Mouse (Mus musculus): ENCODE data around the gene Stk24. TPM values are rescaled to one million over a fixed set of nuclear protein-coding genes. Genes with fewer than 3 reads are reported as not detected.

Stk24 gene
- polyA plus RNA-seq (2012; rRNA removed) = 31.1 and 37.2 TPM in 2 replicates

DNA sequence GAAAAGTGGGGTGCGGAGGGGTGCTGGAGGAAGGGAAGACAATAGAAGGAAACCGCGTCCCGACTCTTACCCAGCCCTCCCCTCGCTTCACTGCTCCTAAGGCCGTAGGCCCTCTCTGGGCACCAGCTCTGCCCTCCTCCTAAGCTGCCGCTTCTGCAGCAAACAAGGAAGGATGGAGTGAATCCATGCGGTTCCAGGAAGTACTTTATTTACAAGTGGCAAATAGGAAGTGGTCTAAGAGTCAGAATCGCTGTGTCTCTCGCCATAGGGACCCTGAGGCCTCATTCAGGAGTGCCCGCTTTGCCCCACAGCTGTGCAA, at the start of gene Stk24:
Stk24 (minus strand) TSS at position 185 of the 319 bp plus-strand sequence.
- Histone ChIP-seq H3K4me1 (ENCODE audit: control insufficient read depth, insufficient read depth, low read length) (no peaks in the 10 kb centered on the region), H3K4me3 (replicated peaks; ENCODE audit: insufficient read depth, low read depth, low read length) (peak within 1 kb of the TSS; percentile 61), H3K27ac (ENCODE audit: insufficient read depth, low read length) (peak within 1 kb of the TSS; percentile 82), H3K27me3 (ENCODE audit: control insufficient read depth, insufficient read depth, low read length) (no peaks in the 10 kb centered on the region)
- DNase-seq = no peak
- WGBS = 16% methylated on average over 11 of the region's 11 CpGs
- TF ChIP-seq POLR2A (IDR thresholded peaks at IDR 0.05; ENCODE audit: borderline replicate concordance, insufficient read depth, low read length) (no peak), CTCF (IDR thresholded peaks at IDR 0.05; ENCODE audit: borderline replicate concordance, insufficient read depth, low read depth, low read length) (no peak)

DNA sequence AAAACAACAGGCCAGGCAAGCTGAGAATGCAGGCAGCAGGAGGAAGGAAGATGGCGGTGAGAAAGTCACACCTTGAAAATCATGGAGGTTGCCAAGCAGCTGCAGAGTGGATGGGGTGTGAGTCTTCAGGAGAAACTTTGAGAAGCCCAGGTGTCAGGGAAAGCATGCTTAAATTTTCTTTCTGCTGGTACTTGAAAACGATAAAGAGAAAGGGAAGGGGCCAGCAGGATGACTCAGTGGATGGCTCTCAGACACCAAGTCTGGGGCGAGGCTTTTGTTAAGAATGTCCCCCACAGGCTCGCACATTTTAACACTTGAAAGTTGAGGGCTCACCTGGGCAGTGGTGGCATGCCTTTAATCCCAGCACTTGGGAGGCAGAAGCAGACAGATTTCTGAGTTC, 48.3 kb upstream of the Stk24 start:
- TF ChIP-seq POLR2A (IDR thresholded peaks at IDR 0.05; ENCODE audit: borderline replicate concordance, insufficient read depth, low read length) (no peak), CTCF (IDR thresholded peaks at IDR 0.05; ENCODE audit: borderline replicate concordance, insufficient read depth, low read depth, low read length) (no peak)
- H3K27ac ChIP-seq (ENCODE audit: insufficient read depth, low read length) = no peak overlapping the region
- DNase-seq = no peak
- H3K4me1 ChIP-seq (ENCODE audit: control insufficient read depth, insufficient read depth, low read length) = no peaks in the 10 kb centered on the region
- WGBS = 94% methylated on average over 4 of the region's 4 CpGs
- H3K4me3 ChIP-seq (replicated peaks; ENCODE audit: insufficient read depth, low read depth, low read length) = no peak overlapping the region
- H3K27me3 ChIP-seq (ENCODE audit: control insufficient read depth, insufficient read depth, low read length) = no peaks in the 10 kb centered on the region

GRCm38 (mm10) chr14:121426743-121427142, 46.9 kb upstream of the Stk24 start:
- no peak for TF ChIP-seq CTCF (IDR thresholded peaks at IDR 0.05; ENCODE audit: borderline replicate concordance, insufficient read depth, low read depth, low read length)
- TF ChIP-seq POLR2A (IDR thresholded peaks at IDR 0.05; ENCODE audit: borderline replicate concordance, insufficient read depth, low read length) = no peak
- no peak for DNase-seq
- Histone ChIP-seq H3K4me3 (replicated peaks; ENCODE audit: insufficient read depth, low read depth, low read length) (no peak overlapping the region), H3K4me1 (ENCODE audit: control insufficient read depth, insufficient read depth, low read length) (no peaks in the 10 kb centered on the region), H3K27me3 (ENCODE audit: control insufficient read depth, insufficient read depth, low read length) (no peaks in the 10 kb centered on the region), H3K27ac (ENCODE audit: insufficient read depth, low read length) (no peak overlapping the region)

DNA sequence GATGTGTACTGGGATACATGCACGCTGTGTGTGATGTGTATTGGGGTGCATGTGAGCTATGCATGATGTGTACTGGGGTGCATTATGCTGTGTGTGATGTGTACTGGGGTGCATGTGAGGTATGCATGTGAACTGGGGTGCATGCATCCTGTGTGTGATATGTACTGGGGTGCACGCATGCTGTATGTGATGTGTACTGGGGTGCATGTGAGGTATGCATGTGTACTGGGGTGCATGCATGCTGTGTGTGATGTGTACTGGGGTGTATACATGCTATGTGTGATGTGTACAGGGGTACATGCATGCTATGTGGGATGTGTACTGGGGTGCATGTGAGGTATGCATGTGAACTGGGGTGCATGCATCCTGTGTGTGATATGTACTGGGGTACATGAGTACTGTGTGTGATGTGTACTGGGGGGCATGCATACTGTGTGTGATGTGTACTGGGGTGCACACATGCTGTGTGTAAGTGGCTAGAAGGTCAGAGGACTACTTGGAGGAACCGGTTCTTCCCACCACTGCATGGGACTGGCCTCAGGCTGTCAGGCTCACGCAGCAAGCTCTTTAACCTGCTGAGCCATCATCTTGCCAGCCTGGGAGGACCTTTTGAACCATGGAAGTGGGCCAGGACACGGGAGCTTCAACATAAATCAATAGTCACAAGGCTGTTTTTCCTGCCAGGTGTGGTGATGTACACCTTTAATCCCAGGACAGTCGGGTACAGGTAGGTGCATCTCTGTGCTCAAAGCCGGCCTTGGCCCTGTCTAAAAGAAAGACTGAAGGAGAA, 45.4 kb upstream of the Stk24 start:
- Histone ChIP-seq H3K4me1 (ENCODE audit: control insufficient read depth, insufficient read depth, low read length) (no peaks in the 10 kb centered on the region), H3K4me3 (replicated peaks; ENCODE audit: insufficient read depth, low read depth, low read length) (no peak overlapping the region), H3K27me3 (ENCODE audit: control insufficient read depth, insufficient read depth, low read length) (no peaks in the 10 kb centered on the region), H3K27ac (ENCODE audit: insufficient read depth, low read length) (no peak overlapping the region)
- TF ChIP-seq CTCF (IDR thresholded peaks at IDR 0.05; ENCODE audit: borderline replicate concordance, insufficient read depth, low read depth, low read length) = no peak
- TF ChIP-seq POLR2A (IDR thresholded peaks at IDR 0.05; ENCODE audit: borderline replicate concordance, insufficient read depth, low read length) = no peak
- WGBS = 73% methylated on average over 7 of the region's 7 CpGs
- DNase-seq = no peak

DNA sequence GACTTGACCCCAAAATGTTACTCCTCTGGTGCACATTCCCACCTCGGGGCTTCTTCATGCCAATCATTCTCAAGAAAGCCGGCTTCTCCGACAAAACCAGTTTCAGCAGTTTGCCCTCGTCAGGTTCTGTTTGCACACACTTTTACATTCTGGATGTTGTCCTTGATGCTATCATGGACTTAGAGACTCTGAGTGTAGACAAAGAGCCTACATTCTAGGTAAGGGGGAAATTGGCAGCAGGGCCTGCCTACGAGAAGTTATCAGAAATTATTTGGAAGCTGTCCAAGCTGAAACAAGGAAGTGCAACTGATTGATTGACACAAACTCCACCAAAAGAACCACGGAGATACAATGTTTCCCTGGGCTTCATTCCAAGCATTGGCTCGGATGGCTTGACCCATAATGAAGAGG, 43.5 kb upstream of the Stk24 start:
- DNase-seq = no peak
- Histone ChIP-seq H3K27me3 (ENCODE audit: control insufficient read depth, insufficient read depth, low read length) (no peaks in the 10 kb centered on the region), H3K4me3 (replicated peaks; ENCODE audit: insufficient read depth, low read depth, low read length) (no peak overlapping the region), H3K27ac (ENCODE audit: insufficient read depth, low read length) (no peak overlapping the region), H3K4me1 (ENCODE audit: control insufficient read depth, insufficient read depth, low read length) (no peaks in the 10 kb centered on the region)
- no peak for TF ChIP-seq CTCF (IDR thresholded peaks at IDR 0.05; ENCODE audit: borderline replicate concordance, insufficient read depth, low read depth, low read length)
- 37% methylated on average over 7 of the region's 7 CpGs for WGBS

GRCm38 (mm10) chr14:121422664-121423340, 43.0 kb upstream of the Stk24 start:
- no peaks in the 10 kb centered on the region for H3K4me1 ChIP-seq (ENCODE audit: control insufficient read depth, insufficient read depth, low read length)
- no peaks in the 10 kb centered on the region for H3K27me3 ChIP-seq (ENCODE audit: control insufficient read depth, insufficient read depth, low read length)
- 71% methylated on average over 4 of the region's 4 CpGs for WGBS
- DNase-seq = no peak
- no peak for TF ChIP-seq CTCF (IDR thresholded peaks at IDR 0.05; ENCODE audit: borderline replicate concordance, insufficient read depth, low read depth, low read length)
- TF ChIP-seq POLR2A (IDR thresholded peaks at IDR 0.05; ENCODE audit: borderline replicate concordance, insufficient read depth, low read length) = no peak
- no peak overlapping the region for H3K4me3 ChIP-seq (replicated peaks; ENCODE audit: insufficient read depth, low read depth, low read length)
- H3K27ac ChIP-seq (ENCODE audit: insufficient read depth, low read length) = no peak overlapping the region

- no peak overlapping the region for H3K4me3 ChIP-seq (replicated peaks; ENCODE audit: insufficient read depth, low read depth, low read length)
- TF ChIP-seq POLR2A (IDR thresholded peaks at IDR 0.05; ENCODE audit: borderline replicate concordance, insufficient read depth, low read length) (no peak), CTCF (IDR thresholded peaks at IDR 0.05; ENCODE audit: borderline replicate concordance, insufficient read depth, low read depth, low read length) (no peak)
- no peak for DNase-seq
- H3K4me1 ChIP-seq (ENCODE audit: control insufficient read depth, insufficient read depth, low read length) = no peaks in the 10 kb centered on the region
- 95% methylated on average over 4 of the region's 4 CpGs for WGBS
- H3K27ac ChIP-seq (ENCODE audit: insufficient read depth, low read length) = no peak overlapping the region
- H3K27me3 ChIP-seq (ENCODE audit: control insufficient read depth, insufficient read depth, low read length) = no peaks in the 10 kb centered on the region
Measured at GRCm38 (mm10) chr14:121422000-121422399, 42.2 kb upstream of the Stk24 start.

GRCm38 (mm10) chr14:121417594-121417993, 37.8 kb upstream of the Stk24 start:
- Histone ChIP-seq H3K27ac (ENCODE audit: insufficient read depth, low read length) (no peak overlapping the region), H3K4me3 (replicated peaks; ENCODE audit: insufficient read depth, low read depth, low read length) (no peak overlapping the region), H3K4me1 (ENCODE audit: control insufficient read depth, insufficient read depth, low read length) (no peaks in the 10 kb centered on the region), H3K27me3 (ENCODE audit: control insufficient read depth, insufficient read depth, low read length) (no peaks in the 10 kb centered on the region)
- 37% methylated on average over 5 of the region's 5 CpGs for WGBS
- no peak for TF ChIP-seq POLR2A (IDR thresholded peaks at IDR 0.05; ENCODE audit: borderline replicate concordance, insufficient read depth, low read length)
- no peak for TF ChIP-seq CTCF (IDR thresholded peaks at IDR 0.05; ENCODE audit: borderline replicate concordance, insufficient read depth, low read depth, low read length)
- no peak for DNase-seq

Data from cerebellum, adult 2 months (tissue).